Mouse (Mus musculus) kidney, postnatal 14 days (tissue): ENCODE measurements around the gene Ago3.

Source experiments
- DNase-seq: peaks from one replicate; pipeline ENCODE4 v3.0.0; 2022; ENCODE audit warnings: mixed read lengths

The Ago3 gene

GRCm38 (mm10) chr4:126415707-126416106 lies 13.6 kb downstream of the Ago3 start:
- DNase-seq, result no peak

- no peak for DNase-seq
Observed at GRCm38 (mm10) chr4:126412526-126412925, 16.8 kb downstream of the Ago3 start.

- DNase-seq, result no peak
Observed at GRCm38 (mm10) chr4:126371497-126371896, 57.9 kb downstream of the Ago3 start.

GRCm38 (mm10) chr4:126360069-126360468 lies 69.3 kb downstream of the Ago3 start:
- DNase-seq, result no peak

- no peak for DNase-seq
Observed at GRCm38 (mm10) chr4:126343451-126343850, 85.9 kb downstream of the Ago3 start.

GRCm38 (mm10) chr4:126339461-126339860 lies 89.9 kb downstream of the Ago3 start:
- no peak for DNase-seq

- no peak for DNase-seq
Observed at GRCm38 (mm10) chr4:126332358-126332757, 97.0 kb downstream of the Ago3 start.

GRCm38 (mm10) chr4:126331751-126332150 lies 97.6 kb downstream of the Ago3 start:
- DNase-seq, result no peak

- DNase-seq, result no peak
Observed at GRCm38 (mm10) chr4:126330295-126330694, 99.1 kb downstream of the Ago3 start.

GRCm38 (mm10) chr4:126326036-126326435 lies 103.3 kb downstream of the Ago3 start:
- no peak for DNase-seq

- peak; percentile 27 for DNase-seq
Observed at GRCm38 (mm10) chr4:126325281-126325861, 104.0 kb downstream of the Ago3 start, which contains the start of gene Tekt2. Gene Tekt2, minus strand, starts transcription at chr4:126325688.

GRCm38 (mm10) chr4:126324861-126325260 lies 104.5 kb downstream of the Ago3 start:
- DNase-seq, result no peak

GRCm38 (mm10) chr4:126322646-126323045 lies 106.7 kb downstream of the Ago3 start:
- DNase-seq, result no peak

- DNase-seq, result no peak
Observed at GRCm38 (mm10) chr4:126321854-126322511, 107.4 kb downstream of the Ago3 start.

GRCm38 (mm10) chr4:126321111-126321853 lies 108.1 kb downstream of the Ago3 start, which contains the start of gene Adprhl2:
Gene Adprhl2, minus strand, starts transcription at chr4:126321703.
- peak; percentile 97 for DNase-seq

GRCm38 (mm10) chr4:126319806-126320205 lies 109.5 kb downstream of the Ago3 start:
- no peak for DNase-seq

- DNase-seq, result no peak
Observed at GRCm38 (mm10) chr4:126316443-126317040, 112.8 kb downstream of the Ago3 start.

- peak; percentile 71 for DNase-seq
Observed at GRCm38 (mm10) chr4:126315931-126316330, 113.4 kb downstream of the Ago3 start.

GRCm38 (mm10) chr4:126314393-126314792 lies 115.0 kb downstream of the Ago3 start:
- DNase-seq, result peak; percentile 82

GRCm38 (mm10) chr4:126313202-126313601 lies 116.2 kb downstream of the Ago3 start:
- DNase-seq, result no peak

GRCm38 (mm10) chr4:126311566-126312200 lies 117.7 kb downstream of the Ago3 start:
- no peak for DNase-seq

- DNase-seq, result no peak
Observed at GRCm38 (mm10) chr4:126310344-126310743, 119.0 kb downstream of the Ago3 start.

GRCm38 (mm10) chr4:126309922-126310309 lies 119.4 kb downstream of the Ago3 start:
- peak; percentile 88 for DNase-seq
